Mouse (Mus musculus) bone marrow macrophage, adult 2 months (primary cell): Measurements from ENCODE around the gene 2810408A11Rik.
"Not testable (repeated sequence)": the region's sequence is repeated elsewhere in the genome, so short reads cannot be mapped to it uniquely, and the experiment has no call there.

Source experiments
- CTCF ChIP-seq: IDR thresholded peaks from 2 replicates; pipeline ENCODE4 v1.5.1; 2012; ENCODE audit warnings: low read depth, mild to moderate bottlenecking, low read length, moderate library complexity
- POLR2A ChIP-seq: IDR thresholded peaks from 2 replicates; pipeline ENCODE4 v1.6.1; 2012; ENCODE audit warnings: mild to moderate bottlenecking, low read depth, low read length, borderline replicate concordance

DNA sequence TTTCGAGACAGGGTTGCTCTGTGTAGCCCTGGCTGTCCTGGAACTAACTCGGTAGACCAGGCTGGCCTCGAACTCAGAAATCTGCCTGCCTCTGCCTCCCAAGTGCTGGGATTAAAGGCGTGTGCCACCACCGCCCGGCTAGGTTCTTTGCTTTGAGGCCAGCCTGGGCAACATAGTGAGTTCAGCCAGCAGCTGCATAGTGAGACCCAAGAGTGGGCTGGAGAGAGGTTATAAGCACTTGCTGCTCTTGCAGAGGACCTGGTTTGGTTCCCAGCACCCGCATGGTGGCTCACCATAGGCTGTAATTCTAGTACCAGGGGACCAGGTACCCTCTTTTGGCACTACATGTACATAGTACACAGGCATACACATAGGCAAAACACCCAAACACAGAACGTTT lies 29.4 kb upstream of the 2810408A11Rik start:
- TF ChIP-seq CTCF, POLR2A: not testable (repeated sequence)
